ENCODE assay signal across 8 mouse cellular contexts in genomic region chr17:32363821-32364301, GRCm38 (mm10). TPM values are rescaled to one million over a fixed set of nuclear protein-coding genes. Genes with fewer than 3 reads are reported as not detected.
DNase-seq lines count a peak whose midpoint lies in the region; ATAC-seq and TF ChIP-seq lines count a peak whose summit lies in the region.

No protein-coding gene starts in this region.

- no peak for TF ChIP-seq CTCF in heart, adult 2 months (IDR thresholded peaks at IDR 0.05)
- no peak for TF ChIP-seq CTCF in midbrain, postnatal 0 days (IDR thresholded peaks at IDR 0.05)

- no peaks in the 10 kb centered on the region for H3K9me3 ChIP-seq in embryonic facial prominence, embryonic 14.5 days (ENCODE audit: control insufficient read depth, low read length)
- no peaks in the 10 kb centered on the region for H3K9me3 ChIP-seq in intestine, embryonic 16.5 days (ENCODE audit: control insufficient read depth, low read length)
- H3K9me3 ChIP-seq in midbrain, postnatal 0 days (ENCODE audit: low read length), result no peaks in the 10 kb centered on the region

- peaks cover 7% of the 10 kb centered on the region for H3K4me1 ChIP-seq in heart, adult 2 months (ENCODE audit: control insufficient read depth, insufficient read depth, low read length)
- H3K4me1 ChIP-seq in embryonic facial prominence, embryonic 14.5 days (ENCODE audit: control insufficient read depth, insufficient read depth, low read length), result peaks cover 16% of the 10 kb centered on the region
- peaks cover 18% of the 10 kb centered on the region for H3K4me1 ChIP-seq in intestine, embryonic 16.5 days (ENCODE audit: control insufficient read depth, insufficient read depth, low read length)
- peaks cover 11% of the 10 kb centered on the region for H3K4me1 ChIP-seq in midbrain, postnatal 0 days (ENCODE audit: insufficient read depth, low read length)

- intact Hi-C loops in heart, adult 2 months (cut with DNase I), result loop anchor here (2.0 kb wide), 2 partner anchors 15 to 23 kb away; no protein-coding TSS in a partner anchor

- no peak for TF ChIP-seq POLR2A in heart, adult 2 months (IDR thresholded peaks at IDR 0.05; ENCODE audit: insufficient read depth, low read depth, low read length)

- peaks cover 4% of the 10 kb centered on the region; the same call in 1 of the 2 replicates for H3K79me2 ChIP-seq in heart, adult 2 months (replicated peaks; ENCODE audit: control insufficient read depth, insufficient read depth, low read length)

- WGBS in heart, adult 2 months, result under 1% methylated on average over 42 of the region's 50 CpGs
- 3% methylated on average over 11 of the region's 50 CpGs for WGBS in embryonic facial prominence, embryonic 14.5 days
- WGBS in intestine, embryonic 16.5 days, result 0% methylated on average over 17 of the region's 50 CpGs
- 2% methylated on average over 30 of the region's 50 CpGs for WGBS in midbrain, postnatal 0 days

- peak; percentile 23 for ATAC-seq in CD4-positive, CD25-positive, alpha-beta regulatory T cell, adult 4 months
- ATAC-seq in embryonic facial prominence, embryonic 14.5 days (ENCODE audit: low read depth), result peak; percentile 19
- peak; percentile 57 for ATAC-seq in intestine, embryonic 16.5 days
- ATAC-seq in midbrain, postnatal 0 days (ENCODE audit: low FRiP score), result peak; percentile 24

- peak overlapping the region; percentile 83 for H3K9ac ChIP-seq in heart, adult 2 months (ENCODE audit: low read depth, low read length)
- peak overlapping the region; percentile 95 for H3K9ac ChIP-seq in embryonic facial prominence, embryonic 14.5 days (ENCODE audit: low read depth, low read length)
- peak overlapping the region; percentile 97 for H3K9ac ChIP-seq in intestine, embryonic 16.5 days (ENCODE audit: low read depth, low read length)
- peak overlapping the region; percentile 93 for H3K9ac ChIP-seq in midbrain, postnatal 0 days (replicated peaks; ENCODE audit: low read length, poor library complexity, severe bottlenecking)

- H3K4me3 ChIP-seq in heart, adult 2 months, result peak overlapping the region; percentile 88
- H3K4me3 ChIP-seq in embryonic facial prominence, embryonic 14.5 days (ENCODE audit: low read depth, low read length), result peak overlapping the region; percentile 96
- H3K4me3 ChIP-seq in intestine, embryonic 16.5 days (ENCODE audit: low read length), result peak overlapping the region; percentile 96
- H3K4me3 ChIP-seq in midbrain, postnatal 0 days (ENCODE audit: low read depth, low read length), result peak overlapping the region; percentile 90

- H3K4me2 ChIP-seq in embryonic facial prominence, embryonic 14.5 days (ENCODE audit: low read depth, low read length), result peak overlapping the region; percentile 68
- peak overlapping the region; percentile 85 for H3K4me2 ChIP-seq in intestine, embryonic 16.5 days (ENCODE audit: low read depth, low read length)
- peak overlapping the region; percentile 85 for H3K4me2 ChIP-seq in midbrain, postnatal 0 days (ENCODE audit: low read depth, low read length, poor library complexity, severe bottlenecking)

- no peak for DNase-seq in heart, adult 2 months
- no peak for DNase-seq in heart, adult 9 months (ENCODE audit: low spot score in 2 of 2)
- DNase-seq in embryonic facial prominence, embryonic 14.5 days (ENCODE audit: low spot score), result no peak
- DNase-seq in midbrain, postnatal 0 days (ENCODE audit: low spot score), result no peak
- DNase-seq in left cerebral cortex, adult 18-20 months (ENCODE audit: low spot score in 2 of 2), result no peak
- no peak for DNase-seq in c-Kit-positive CD71-positive TER-119-positive erythroid progenitor cells, embryonic 14.5 days (ENCODE audit: low spot score)

- H3K27ac ChIP-seq in heart, adult 2 months, result peak overlapping the region; percentile 60
- peak overlapping the region; percentile 74 for H3K27ac ChIP-seq in embryonic facial prominence, embryonic 14.5 days (replicated peaks; ENCODE audit: low read depth, low read length)
- peak overlapping the region; percentile 58 for H3K27ac ChIP-seq in intestine, embryonic 16.5 days (ENCODE audit: low read length)
- peak overlapping the region; percentile 73 for H3K27ac ChIP-seq in midbrain, postnatal 0 days (ENCODE audit: low read depth, low read length)

- H3K36me3 ChIP-seq in heart, adult 2 months (ENCODE audit: control insufficient read depth, insufficient read depth, low read length), result no peaks in the 10 kb centered on the region; the same call in 1 of the 2 replicates
- peaks cover 45% of the 10 kb centered on the region for H3K36me3 ChIP-seq in embryonic facial prominence, embryonic 14.5 days (ENCODE audit: control insufficient read depth, insufficient read depth, low read length)
- H3K36me3 ChIP-seq in intestine, embryonic 16.5 days (ENCODE audit: control insufficient read depth, insufficient read depth, low read length), result peaks cover 6% of the 10 kb centered on the region
- H3K36me3 ChIP-seq in midbrain, postnatal 0 days (ENCODE audit: insufficient read depth, low read length), result peaks cover 38% of the 10 kb centered on the region

- H3K27me3 ChIP-seq in heart, adult 2 months (ENCODE audit: control insufficient read depth, insufficient read depth, low read length), result no peaks in the 10 kb centered on the region
- H3K27me3 ChIP-seq in embryonic facial prominence, embryonic 14.5 days (replicated peaks; ENCODE audit: control insufficient read depth, insufficient read depth, low read length), result no peaks in the 10 kb centered on the region
- no peaks in the 10 kb centered on the region for H3K27me3 ChIP-seq in intestine, embryonic 16.5 days (replicated peaks; ENCODE audit: control insufficient read depth, insufficient read depth, low read length)
- H3K27me3 ChIP-seq in midbrain, postnatal 0 days (ENCODE audit: insufficient read depth, low read length), result no peaks in the 10 kb centered on the region

- TF ChIP-seq EP300 in heart, adult 2 months (IDR thresholded peaks at IDR 0.05; ENCODE audit: insufficient read depth, low read depth, low read length), result no peak

RNA-seq across cellular contexts. Expression of gene Akap8l, which starts 13.5 kb away (rescaled TPM):
- total RNA-seq in heart, adult 2 months (2021), result 10 to 100 TPM; 50.3 to 51.2 TPM
- polyA plus RNA-seq in heart, adult 2 months (2012; rRNA removed), result 55.1 and 67.3 TPM in 2 replicates
- 10 to 100 TPM; 58.1 to 59.3 TPM for polyA plus RNA-seq in CD4-positive, CD25-positive, alpha-beta regulatory T cell, adult 4 months (2017; shearing (Covaris generic))
- 59.4 and 59.8 TPM in 2 replicates for polyA plus RNA-seq in embryonic facial prominence, embryonic 14.5 days (2014; fragmentation: Nextera tagmentation; extraction: Ambion mirVana)
- polyA plus RNA-seq in intestine, embryonic 16.5 days (2015; fragmentation: Nextera tagmentation; extraction: Ambion mirVana), result 66.3 and 73.0 TPM in 2 replicates
- total RNA-seq in midbrain, postnatal 0 days (2014; rRNA removed), result 69.9 and 83.6 TPM in 2 replicates
- 113 and 117 TPM in 2 replicates for polyA plus RNA-seq in midbrain, postnatal 0 days (2015; fragmentation: Nextera tagmentation; extraction: Ambion mirVana)
- 100 to 1,000 TPM; 183 to 219 TPM for total RNA-seq in left cerebral cortex, adult 18-20 months (2021)

RNA-seq across cellular contexts. Expression of gene Wiz, which starts 25.4 kb away (rescaled TPM):
- 10 to 100 TPM; 16.0 to 16.6 TPM for total RNA-seq in heart, adult 2 months (2021)
- 17.2 and 17.4 TPM in 2 replicates for polyA plus RNA-seq in heart, adult 2 months (2012; rRNA removed)
- polyA plus RNA-seq in CD4-positive, CD25-positive, alpha-beta regulatory T cell, adult 4 months (2017; shearing (Covaris generic)), result 10 to 100 TPM; 11.0 to 14.0 TPM
- polyA plus RNA-seq in embryonic facial prominence, embryonic 14.5 days (2014; fragmentation: Nextera tagmentation; extraction: Ambion mirVana), result 27.6 and 29.3 TPM in 2 replicates
- polyA plus RNA-seq in intestine, embryonic 16.5 days (2015; fragmentation: Nextera tagmentation; extraction: Ambion mirVana), result 17.5 and 18.9 TPM in 2 replicates
- total RNA-seq in midbrain, postnatal 0 days (2014; rRNA removed), result 53.9 and 68.0 TPM in 2 replicates
- 40.8 and 41.3 TPM in 2 replicates for polyA plus RNA-seq in midbrain, postnatal 0 days (2015; fragmentation: Nextera tagmentation; extraction: Ambion mirVana)
- 10 to 100 TPM; 46.0 to 47.9 TPM for total RNA-seq in left cerebral cortex, adult 18-20 months (2021)

RNA-seq across cellular contexts. Expression of gene Rasal3, which starts 39.5 kb away (rescaled TPM):
- total RNA-seq in heart, adult 2 months (2021), result under 1 TPM; 0.70 to 0.98 TPM
- polyA plus RNA-seq in heart, adult 2 months (2012; rRNA removed), result 1.1 and 4.2 TPM in 2 replicates
- polyA plus RNA-seq in CD4-positive, CD25-positive, alpha-beta regulatory T cell, adult 4 months (2017; shearing (Covaris generic)), result 100 to 1,000 TPM in 1 of 2 experiments, 10 to 100 TPM in 1; 91.5 to 117 TPM
- polyA plus RNA-seq in embryonic facial prominence, embryonic 14.5 days (2014; fragmentation: Nextera tagmentation; extraction: Ambion mirVana), result 2.2 and 2.4 TPM in 2 replicates
- polyA plus RNA-seq in intestine, embryonic 16.5 days (2015; fragmentation: Nextera tagmentation; extraction: Ambion mirVana), result 1.4 and 2.0 TPM in 2 replicates
- 3.8 and 4.6 TPM in 2 replicates for total RNA-seq in midbrain, postnatal 0 days (2014; rRNA removed)
- 0.63 and 0.80 TPM in 2 replicates for polyA plus RNA-seq in midbrain, postnatal 0 days (2015; fragmentation: Nextera tagmentation; extraction: Ambion mirVana)
- 1 to 10 TPM; 3.3 to 4.6 TPM for total RNA-seq in left cerebral cortex, adult 18-20 months (2021)

RNA-seq across cellular contexts. Expression of gene Akap8, which starts 42.8 kb away (rescaled TPM):
- total RNA-seq in heart, adult 2 months (2021), result 10 to 100 TPM; 38.9 to 40.7 TPM
- 32.2 and 40.4 TPM in 2 replicates for polyA plus RNA-seq in heart, adult 2 months (2012; rRNA removed)
- 100 to 1,000 TPM; 150 to 275 TPM for polyA plus RNA-seq in CD4-positive, CD25-positive, alpha-beta regulatory T cell, adult 4 months (2017; shearing (Covaris generic))
- 33.0 and 37.9 TPM in 2 replicates for polyA plus RNA-seq in embryonic facial prominence, embryonic 14.5 days (2014; fragmentation: Nextera tagmentation; extraction: Ambion mirVana)
- 75.0 and 75.7 TPM in 2 replicates for polyA plus RNA-seq in intestine, embryonic 16.5 days (2015; fragmentation: Nextera tagmentation; extraction: Ambion mirVana)
- 96.5 and 131 TPM in 2 replicates for total RNA-seq in midbrain, postnatal 0 days (2014; rRNA removed)
- 66.8 and 81.1 TPM in 2 replicates for polyA plus RNA-seq in midbrain, postnatal 0 days (2015; fragmentation: Nextera tagmentation; extraction: Ambion mirVana)
- 10 to 100 TPM; 81.2 to 87.6 TPM for total RNA-seq in left cerebral cortex, adult 18-20 months (2021)

Comparison
In these comparisons a context has a peak if more than half of its experiments do, and no peak if none do; other contexts are left out.
1. RNA of gene Rasal3, which starts 39.5 kb away (polyA plus RNA-seq): 91.5 to 117 TPM in CD4-positive, CD25-positive, alpha-beta regulatory T cell, adult 4 months; 1.1 to 4.2 TPM in heart, adult 2 months, 2.2 to 2.4 TPM in embryonic facial prominence, embryonic 14.5 days, 1.4 to 2.0 TPM in intestine, embryonic 16.5 days and 0.63 to 0.80 TPM in midbrain, postnatal 0 days; every median in the first group is over 10 times any median in the second.
2. Peak in every context shown above with its lines, with median percentiles within 50 percentile points of each other: H3K27ac ChIP-seq, H3K4me3 ChIP-seq, H3K9ac ChIP-seq, ATAC-seq and H3K4me2 ChIP-seq.